Mouse (Mus musculus) cortical plate, adult 2 months (tissue): ENCODE data around the gene Ptrh1.

Experiments
- CTCF ChIP-seq: fragments of 200-500 bp; IDR thresholded peaks from 2 replicates; pipeline ENCODE4 v1.5.1; 2011; ENCODE audit warnings: mild to moderate bottlenecking, control low read depth, low read length; ENCODE audit not compliant: insufficient read depth; ENCODE audit errors: extremely low read depth
- POLR2A ChIP-seq: fragments of 200-500 bp; IDR thresholded peaks from 2 replicates; pipeline ENCODE4 v1.6.1; 2011; ENCODE audit warnings: mild to moderate bottlenecking, low read length, control low read depth; ENCODE audit not compliant: insufficient read depth; ENCODE audit errors: extremely low read depth

- no peak for TF ChIP-seq POLR2A
- no peak for TF ChIP-seq CTCF
Measured at GRCm38 (mm10) chr2:32740916-32741272, 34.7 kb upstream of the Ptrh1 start, which contains the start of gene 6330409D20Rik.
